Mouse (Mus musculus) heart, embryonic 15.5 days (tissue): ENCODE data around the gene Cyp2w1. TPM values are rescaled to one million over a fixed set of nuclear protein-coding genes. Genes with fewer than 3 reads are reported as not detected.
"Not testable (repeated sequence)": the region's sequence is repeated elsewhere in the genome, so short reads cannot be mapped to it uniquely, and the experiment has no call there.

ENCODE experiments used
- ATAC-seq: fragments of 200-750 bp; cut with Nextera tagmentation; replicated peaks from 2 replicates; pipeline ENCODE4 v1.8.0; 2017; ENCODE audit warnings: low read depth, moderate TSS enrichment; ENCODE audit not compliant: insufficient number of reproducible peaks, insufficient read depth, low FRiP score
- H3K27ac ChIP-seq: fragments of 300-500 bp; sonication (generic); 2 replicates; pipeline ENCODE4 v1.5.1; 2015; ENCODE audit warnings: mild to moderate bottlenecking, inconsistent platforms
- H3K27me3 ChIP-seq: fragments of 300-500 bp; sonication (generic); 2 replicates; pipeline ENCODE4 v1.6.1; 2015; ENCODE audit warnings: inconsistent platforms
- H3K36me3 ChIP-seq: fragments of 300-500 bp; sonication (generic); 2 replicates; pipeline ENCODE4 v1.6.1; 2015; ENCODE audit warnings: mild to moderate bottlenecking, inconsistent platforms
- H3K4me1 ChIP-seq: fragments of 300-500 bp; sonication (generic); replicated peaks from 2 replicates; pipeline ENCODE4 v1.6.1; 2015; ENCODE audit warnings: inconsistent platforms
- H3K4me2 ChIP-seq: fragments of 300-500 bp; sonication (generic); 2 replicates; pipeline ENCODE4 v1.6.1; 2015; ENCODE audit warnings: inconsistent platforms, mild to moderate bottlenecking, moderate library complexity
- H3K4me3 ChIP-seq: fragments of 300-500 bp; sonication (generic); 2 replicates; pipeline ENCODE4 v1.5.1; 2015; ENCODE audit warnings: mild to moderate bottlenecking, inconsistent platforms
- H3K9ac ChIP-seq: fragments of 300-500 bp; sonication (generic); 2 replicates; pipeline ENCODE4 v1.6.1; 2015; ENCODE audit warnings: mild to moderate bottlenecking, inconsistent platforms
- H3K9me3 ChIP-seq: fragments of 300-500 bp; sonication (generic); replicated peaks from 2 replicates; pipeline ENCODE4 v1.6.1; 2016; ENCODE audit warnings: inconsistent platforms
- WGBS: fragments of 180-500 bp; shearing (Covaris S2); methylation state at CpG from one replicate; pipeline ENCODE4 v1.1.7; 2015; ENCODE audit warnings: mixed read lengths; 5-methylcytosine and 5-hydroxymethylcytosine counted together
- polyA plus RNA-seq: library from polyadenylated mRNA; unstranded; fragments of >200 nt; fragmentation: Nextera tagmentation; extraction: Ambion mirVana; gene quantifications from 2 replicates; pipeline ENCODE4 v1.2.1, GENCODE M21; 2015

The Cyp2w1 gene
- polyA plus RNA-seq, 1 experiment from 2014 or later: not detected

DNA sequence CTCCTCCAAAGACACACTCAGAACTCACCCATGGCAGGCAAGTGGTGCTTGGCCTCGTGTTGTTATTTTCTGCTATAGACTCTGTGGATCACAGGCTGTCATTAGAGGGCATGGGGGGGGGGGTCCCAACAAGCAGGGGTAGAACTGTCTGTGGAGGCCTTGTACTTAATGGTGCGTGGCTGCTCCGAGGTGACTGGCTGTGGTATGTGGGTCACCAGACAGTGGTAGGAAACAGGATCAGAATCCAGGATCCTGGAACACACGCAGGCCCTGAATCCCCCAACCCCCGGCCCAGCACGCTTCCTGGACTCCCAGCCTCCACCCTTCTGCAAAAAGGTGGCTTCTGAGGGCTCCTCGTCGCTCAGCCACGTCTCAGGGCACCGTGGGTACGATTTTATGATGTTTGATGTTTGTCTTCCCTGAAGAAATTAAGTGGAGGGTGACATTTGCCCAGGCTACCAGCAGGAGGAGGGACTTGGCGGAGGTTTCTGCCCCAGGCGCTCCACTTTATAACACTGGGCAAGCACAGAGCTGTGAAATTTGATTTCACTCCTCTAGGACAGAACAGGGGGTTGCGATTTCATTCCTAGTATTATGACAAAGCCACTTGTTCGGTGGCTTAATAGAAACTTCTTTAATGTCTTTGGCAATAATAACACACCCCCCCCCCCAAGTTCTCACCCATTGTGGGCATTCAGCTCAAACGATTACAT, 19.0 kb upstream of the Cyp2w1 start:
- ATAC-seq: no peak
- 83% methylated on average over 16 of the region's 16 CpGs for WGBS

GRCm38 (mm10) chr5:139334394-139334793, 18.0 kb upstream of the Cyp2w1 start:
- H3K27ac ChIP-seq, H3K4me2 ChIP-seq, H3K9me3 ChIP-seq, H3K27me3 ChIP-seq, ATAC-seq, H3K9ac ChIP-seq, H3K4me3 ChIP-seq: not testable (repeated sequence)
- 84% methylated on average over 10 of the region's 10 CpGs for WGBS
- Histone ChIP-seq H3K4me1 (peaks cover 32% of the 10 kb centered on the region), H3K36me3 (peaks cover 13% of the 10 kb centered on the region; the same call in 1 of the 2 replicates)

More for the DNA sequence above, 19.0 kb upstream of the Cyp2w1 start:
- H3K4me3 ChIP-seq: no peak overlapping the region
- no peaks in the 10 kb centered on the region for H3K9me3 ChIP-seq
- peaks cover 24% of the 10 kb centered on the region for H3K4me1 ChIP-seq
- no peak overlapping the region for H3K9ac ChIP-seq
- H3K4me2 ChIP-seq: no peak overlapping the region
- H3K36me3 ChIP-seq: peaks cover 11% of the 10 kb centered on the region; the same call in 1 of the 2 replicates
- H3K27ac ChIP-seq: no peak overlapping the region
- 0 out of 2 replicates have a peak, but pooled peaks cover 3% of the 10 kb centered on the region for H3K27me3 ChIP-seq

DNA sequence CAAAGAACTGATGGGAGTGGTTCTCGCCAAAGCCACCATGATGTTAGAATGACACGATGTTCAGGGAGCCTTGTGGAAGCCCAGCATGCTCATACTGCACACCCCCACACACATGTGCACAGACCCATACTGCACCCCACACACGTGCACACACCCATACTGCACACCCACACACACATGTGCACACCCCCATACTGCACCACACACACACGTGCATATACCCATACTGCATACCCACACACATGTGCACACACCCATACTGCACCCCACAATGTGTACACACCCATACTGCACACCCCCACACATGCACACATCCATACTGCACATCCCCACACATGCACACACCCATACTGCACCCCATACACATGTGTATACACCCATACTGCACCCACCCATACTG, 16.8 kb upstream of the Cyp2w1 start:
- Histone ChIP-seq H3K9me3 (no peaks in the 10 kb centered on the region), H3K36me3 (peaks cover 25% of the 10 kb centered on the region), H3K27ac (no peak overlapping the region), H3K4me1 (peaks cover 32% of the 10 kb centered on the region), H3K27me3 (no peaks in the 10 kb centered on the region), H3K4me2 (no peak overlapping the region), H3K4me3 (no peak overlapping the region), H3K9ac (no peak overlapping the region)
- ATAC-seq: no peak
- 87% methylated on average over 4 of the region's 4 CpGs for WGBS

DNA sequence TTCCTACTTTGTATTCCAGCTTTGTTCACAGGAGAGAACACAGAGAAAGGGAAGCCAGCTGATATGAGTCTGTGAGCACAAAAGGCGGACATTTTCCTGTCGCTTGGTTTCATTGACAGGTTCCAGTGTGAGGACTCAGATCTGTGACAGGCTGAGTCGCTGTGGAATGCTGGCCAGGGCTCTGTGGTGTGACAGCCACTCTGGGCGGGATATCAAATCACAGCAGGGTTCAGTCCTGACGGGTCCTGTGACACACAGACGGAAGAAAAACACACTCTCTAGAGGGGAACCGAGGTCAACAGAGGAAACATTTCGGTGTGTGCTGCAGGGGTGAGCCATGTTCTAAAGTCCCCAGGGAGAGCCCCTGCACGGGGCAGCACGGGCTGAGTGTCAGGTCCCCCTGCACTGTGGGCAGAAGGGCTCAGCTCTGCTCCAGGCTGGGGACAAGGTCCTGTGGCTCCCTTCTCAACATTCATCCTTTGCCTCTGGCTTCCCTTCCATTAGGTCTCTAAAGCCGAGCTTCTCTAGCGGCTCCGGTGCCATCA, 14.5 kb upstream of the Cyp2w1 start:
- Histone ChIP-seq H3K9me3 (no peaks in the 10 kb centered on the region), H3K9ac (no peak overlapping the region), H3K27ac (peak overlapping the region; percentile 82), H3K4me1 (peaks cover 22% of the 10 kb centered on the region), H3K27me3 (no peaks in the 10 kb centered on the region), H3K4me3 (no peak overlapping the region), H3K4me2 (peak overlapping the region; percentile 24), H3K36me3 (peaks cover 44% of the 10 kb centered on the region)
- peak; percentile 44 for ATAC-seq
- WGBS: 35% methylated on average over 13 of the region's 13 CpGs

GRCm38 (mm10) chr5:139338403-139338802, 14.0 kb upstream of the Cyp2w1 start:
- Histone ChIP-seq H3K9me3 (no peaks in the 10 kb centered on the region), H3K27me3 (no peaks in the 10 kb centered on the region), H3K4me2 (peak overlapping the region; percentile 24), H3K36me3 (peaks cover 45% of the 10 kb centered on the region), H3K4me1 (peaks cover 24% of the 10 kb centered on the region), H3K27ac (peak overlapping the region; percentile 82), H3K9ac (no peak overlapping the region), H3K4me3 (no peak overlapping the region)
- WGBS: 62% methylated on average over 3 of the region's 3 CpGs
- no peak; the same call in 1 of the 2 replicates for ATAC-seq

DNA sequence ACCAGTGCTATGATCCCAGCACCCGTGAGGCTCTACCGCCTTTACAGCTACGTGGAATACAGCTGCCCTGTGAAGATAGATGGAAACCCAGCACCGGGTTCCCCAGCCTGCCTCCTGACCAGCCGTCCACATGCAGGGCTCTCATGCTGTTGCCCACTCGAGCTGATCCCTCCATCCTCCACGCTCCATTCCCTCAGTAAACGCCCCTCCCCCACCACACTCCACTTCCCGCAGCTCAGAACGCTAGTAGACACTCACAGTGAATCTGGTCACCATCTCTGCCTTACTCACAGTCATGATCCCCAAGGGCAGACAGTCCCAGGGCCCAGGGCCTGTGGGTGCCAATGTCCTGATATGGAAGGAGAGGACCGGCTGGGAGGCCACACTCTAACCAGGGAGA, 13.5 kb upstream of the Cyp2w1 start:
- Histone ChIP-seq H3K4me2 (no peak overlapping the region), H3K4me3 (no peak overlapping the region), H3K4me1 (peaks cover 29% of the 10 kb centered on the region), H3K36me3 (peaks cover 45% of the 10 kb centered on the region), H3K27ac (peak overlapping the region; percentile 82; the same call in 1 of the 2 replicates), H3K9ac (no peak overlapping the region), H3K9me3 (no peaks in the 10 kb centered on the region), H3K27me3 (no peaks in the 10 kb centered on the region)
- ATAC-seq: no peak
- 70% methylated on average over 11 of the region's 11 CpGs for WGBS

GRCm38 (mm10) chr5:139344021-139344686, 8.3 kb upstream of the Cyp2w1 start:
- Histone ChIP-seq H3K9ac (peak overlapping the region; percentile 90), H3K36me3 (peaks cover 34% of the 10 kb centered on the region), H3K27me3 (0 out of 2 replicates have a peak, but pooled peaks cover 2% of the 10 kb centered on the region), H3K4me3 (peak overlapping the region; percentile 80), H3K27ac (peak overlapping the region; percentile 75), H3K4me1 (peaks cover 19% of the 10 kb centered on the region), H3K9me3 (no peaks in the 10 kb centered on the region), H3K4me2 (peak overlapping the region; percentile 90)
- 6% methylated on average over 12 of the region's 12 CpGs for WGBS
- 0 out of 2 replicates have a peak, but pooled peaks have one; percentile 18 for ATAC-seq

DNA sequence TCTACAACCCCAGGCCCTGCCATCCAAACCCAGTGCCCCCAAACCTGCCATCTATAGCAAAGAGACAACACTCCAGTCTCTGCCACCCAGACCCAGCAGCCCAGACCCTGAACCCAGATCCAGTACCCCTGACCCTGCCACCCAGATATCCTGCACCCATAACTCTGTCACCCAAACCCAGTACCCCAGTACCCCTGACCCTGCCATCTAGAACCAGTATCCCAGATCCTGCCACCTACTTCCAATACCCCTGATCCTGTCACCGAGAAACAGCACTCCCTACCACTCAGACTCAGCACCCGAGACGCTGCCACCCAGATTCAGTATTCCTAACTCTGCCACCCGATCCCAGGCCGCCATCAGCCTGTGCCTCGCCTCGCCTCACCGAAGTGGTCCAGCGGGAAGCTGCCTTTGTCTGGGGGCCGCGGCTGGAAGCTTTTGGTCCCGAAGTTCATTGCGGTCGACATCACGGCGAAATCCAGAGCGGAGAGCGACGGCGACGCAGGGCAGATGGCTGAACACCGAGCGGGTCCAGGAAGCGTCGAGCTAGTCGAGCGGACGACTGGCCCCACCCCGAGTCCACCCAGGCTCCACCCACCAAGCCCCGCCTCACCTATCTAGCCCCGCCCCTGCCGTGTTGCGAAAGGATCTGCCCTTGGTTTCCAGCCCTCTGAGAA, 7.6 kb upstream of the Cyp2w1 start:
- H3K9me3 ChIP-seq: no peaks in the 10 kb centered on the region
- under 1% methylated on average over 33 of the region's 33 CpGs for WGBS
- peaks cover 19% of the 10 kb centered on the region for H3K4me1 ChIP-seq
- H3K9ac ChIP-seq: peak overlapping the region; percentile 90
- H3K4me3 ChIP-seq: peak overlapping the region; percentile 80
- ATAC-seq: peak; percentile 90
- 0 out of 2 replicates have a peak, but pooled peaks cover 2% of the 10 kb centered on the region for H3K27me3 ChIP-seq
- peaks cover 27% of the 10 kb centered on the region for H3K36me3 ChIP-seq
- peak overlapping the region; percentile 90 for H3K4me2 ChIP-seq
- peak overlapping the region; percentile 75 for H3K27ac ChIP-seq

GRCm38 (mm10) chr5:139345364-139345714, 7.1 kb upstream of the Cyp2w1 start:
- peaks cover 19% of the 10 kb centered on the region for H3K4me1 ChIP-seq
- ATAC-seq: no peak
- H3K9me3 ChIP-seq: no peaks in the 10 kb centered on the region
- H3K27ac ChIP-seq: peak overlapping the region; percentile 47
- H3K36me3 ChIP-seq: peaks cover 23% of the 10 kb centered on the region
- H3K4me2 ChIP-seq: peak overlapping the region; percentile 90
- peak overlapping the region; percentile 39; the same call in 1 of the 2 replicates for H3K9ac ChIP-seq
- H3K27me3 ChIP-seq: 0 out of 2 replicates have a peak, but pooled peaks cover 2% of the 10 kb centered on the region
- 17% methylated on average over 5 of the region's 5 CpGs for WGBS
- H3K4me3 ChIP-seq: peak overlapping the region; percentile 80

DNA sequence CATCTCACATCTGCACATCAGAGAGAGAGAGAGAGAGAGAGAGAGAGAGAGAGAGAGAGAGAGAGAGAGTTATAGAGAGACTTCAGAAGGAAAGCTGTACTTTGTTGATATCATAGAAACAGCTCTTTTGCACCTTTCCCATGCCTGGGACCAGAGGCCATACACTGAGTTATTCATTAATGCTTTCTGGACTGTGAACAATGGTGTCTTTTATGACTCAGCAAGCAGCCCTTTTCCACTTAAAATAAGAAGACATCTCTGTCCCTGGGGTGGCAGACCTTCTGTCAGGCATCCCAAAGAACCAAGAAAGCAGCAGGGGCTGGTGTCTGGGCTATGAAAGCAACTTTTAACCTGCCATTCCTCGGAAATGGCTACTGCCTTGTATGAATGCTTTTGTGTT, 5.2 kb upstream of the Cyp2w1 start:
- WGBS: 47% methylated on average over 1 of the region's 1 CpGs
- H3K4me2 ChIP-seq: no peak overlapping the region
- H3K4me1 ChIP-seq: peaks cover 28% of the 10 kb centered on the region
- ATAC-seq: no peak
- 0 out of 2 replicates have a peak, but pooled peaks cover 7% of the 10 kb centered on the region for H3K27me3 ChIP-seq
- no peak overlapping the region for H3K4me3 ChIP-seq
- H3K36me3 ChIP-seq: peaks cover 8% of the 10 kb centered on the region; the same call in 1 of the 2 replicates
- H3K27ac ChIP-seq: no peak overlapping the region
- no peak overlapping the region for H3K9ac ChIP-seq
- no peaks in the 10 kb centered on the region for H3K9me3 ChIP-seq

- Histone ChIP-seq H3K9ac (no peak overlapping the region), H3K36me3 (no peaks in the 10 kb centered on the region), H3K4me3 (no peak overlapping the region), H3K9me3 (no peaks in the 10 kb centered on the region), H3K27ac (no peak overlapping the region), H3K4me2 (no peak overlapping the region), H3K4me1 (peaks cover 16% of the 10 kb centered on the region), H3K27me3 (peaks cover 21% of the 10 kb centered on the region)
- 66% methylated on average over 6 of the region's 6 CpGs for WGBS
- no peak for ATAC-seq
Measured at GRCm38 (mm10) chr5:139349713-139350112, 2.7 kb upstream of the Cyp2w1 start.
